Mouse (Mus musculus): ENCODE measurements around the gene Xrcc1. TPM values are rescaled to one million over a fixed set of nuclear protein-coding genes. Genes with fewer than 3 reads are reported as not detected.

Xrcc1 gene
- polyA plus RNA-seq, 1 experiment from 2014 or later = 112 TPM

- no peak overlapping the region for H3K4me3 ChIP-seq (ENCODE audit: low read length)
- WGBS = 87% methylated on average over 4 of the region's 4 CpGs
- no peak overlapping the region for H3K27ac ChIP-seq (ENCODE audit: low read length)
- no peak overlapping the region for H3K4me2 ChIP-seq (ENCODE audit: low read depth, low read length)
- no peaks in the 10 kb centered on the region for H3K9me3 ChIP-seq (ENCODE audit: control insufficient read depth, low read length)
- no peak overlapping the region for H3K9ac ChIP-seq (ENCODE audit: low read length)
- H3K27me3 ChIP-seq (ENCODE audit: control insufficient read depth, insufficient read depth, low read depth, low read length) = no peaks in the 10 kb centered on the region
- ATAC-seq (ENCODE audit: low read depth) = no peak
- H3K4me1 ChIP-seq (replicated peaks; ENCODE audit: control insufficient read depth, insufficient read depth, low read length) = no peaks in the 10 kb centered on the region
- H3K36me3 ChIP-seq (ENCODE audit: control insufficient read depth, insufficient read depth, low read length) = peaks cover 22% of the 10 kb centered on the region
Observed at GRCm38 (mm10) chr7:24568512-24568911, 22.4 kb downstream of the Xrcc1 start.

DNA sequence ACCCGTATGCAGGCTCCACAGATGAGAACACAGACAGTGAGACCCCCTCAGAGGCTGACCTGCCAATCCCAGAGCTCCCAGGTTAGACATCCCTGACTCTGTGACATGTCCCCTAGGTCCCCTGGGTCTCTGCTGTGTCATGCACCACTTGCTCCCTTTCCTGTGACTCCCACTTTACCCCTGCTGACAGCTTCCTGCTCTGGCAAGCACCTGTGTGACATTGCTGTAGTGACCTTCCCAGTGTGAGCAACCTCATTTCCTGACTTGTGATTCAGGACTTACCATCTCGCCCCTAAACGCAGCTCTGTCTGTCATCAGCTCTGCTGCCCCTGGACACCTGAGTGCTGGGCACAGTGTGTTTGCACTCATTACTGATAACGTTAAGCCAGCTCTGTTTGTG lies 25.0 kb downstream of the Xrcc1 start:
- 62% methylated on average over 4 of the region's 4 CpGs for WGBS
- H3K36me3 ChIP-seq (ENCODE audit: control insufficient read depth, insufficient read depth, low read length) = peaks cover 21% of the 10 kb centered on the region

DNA sequence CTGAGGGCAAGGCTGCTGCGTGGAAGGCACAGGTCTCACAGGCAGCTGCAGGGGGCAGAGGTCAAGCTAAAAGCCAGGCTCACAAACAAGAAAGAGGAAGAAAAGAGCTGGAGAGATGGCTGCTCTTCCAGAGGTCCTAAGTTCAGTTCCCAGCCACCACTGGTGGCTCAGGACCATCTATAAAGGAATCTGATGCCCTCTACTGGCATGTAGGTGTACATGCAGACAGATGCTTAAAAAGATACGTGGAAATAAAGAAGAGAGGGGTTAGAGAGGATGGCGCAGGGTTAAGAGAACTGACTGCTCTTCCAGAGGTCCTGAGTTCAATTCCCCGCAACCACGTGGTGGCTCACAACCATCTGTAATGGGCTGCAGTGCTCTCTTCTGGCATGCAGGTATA lies 26.4 kb downstream of the Xrcc1 start:
- no peaks in the 10 kb centered on the region for H3K27me3 ChIP-seq (ENCODE audit: control insufficient read depth, insufficient read depth, low read depth, low read length)
- H3K4me3 ChIP-seq (ENCODE audit: low read length) = no peak overlapping the region
- WGBS = 54% methylated on average over 5 of the region's 5 CpGs
- ATAC-seq (ENCODE audit: low read depth) = no peak
- no peak overlapping the region for H3K27ac ChIP-seq (ENCODE audit: low read length)
- H3K9me3 ChIP-seq (ENCODE audit: control insufficient read depth, low read length) = no peaks in the 10 kb centered on the region
- H3K9ac ChIP-seq (ENCODE audit: low read length) = no peak overlapping the region
- H3K4me1 ChIP-seq (replicated peaks; ENCODE audit: control insufficient read depth, insufficient read depth, low read length) = no peaks in the 10 kb centered on the region
- H3K4me2 ChIP-seq (ENCODE audit: low read depth, low read length) = no peak overlapping the region
- peaks cover 11% of the 10 kb centered on the region for H3K36me3 ChIP-seq (ENCODE audit: control insufficient read depth, insufficient read depth, low read length)

More for the DNA sequence above, 25.0 kb downstream of the Xrcc1 start:
- no peak for ATAC-seq (ENCODE audit: low read depth)
- Histone ChIP-seq H3K27me3 (ENCODE audit: control insufficient read depth, insufficient read depth, low read depth, low read length) (no peaks in the 10 kb centered on the region), H3K4me1 (replicated peaks; ENCODE audit: control insufficient read depth, insufficient read depth, low read length) (no peaks in the 10 kb centered on the region), H3K9ac (ENCODE audit: low read length) (no peak overlapping the region), H3K4me3 (ENCODE audit: low read length) (no peak overlapping the region), H3K27ac (ENCODE audit: low read length) (no peak overlapping the region), H3K9me3 (ENCODE audit: control insufficient read depth, low read length) (no peaks in the 10 kb centered on the region), H3K4me2 (ENCODE audit: low read depth, low read length) (no peak overlapping the region)

GRCm38 (mm10) chr7:24574224-24574796 lies 28.2 kb downstream of the Xrcc1 start:
- ATAC-seq (ENCODE audit: low read depth) = peak; percentile 33; the same call in 1 of the 2 replicates

GRCm38 (mm10) chr7:24577811-24578210 lies 31.7 kb downstream of the Xrcc1 start:
- H3K4me2 ChIP-seq (ENCODE audit: low read depth, low read length) = no peak overlapping the region
- no peak for ATAC-seq (ENCODE audit: low read depth)
- no peak overlapping the region for H3K9ac ChIP-seq (ENCODE audit: low read length)
- no peak overlapping the region for H3K4me3 ChIP-seq (ENCODE audit: low read length)
- no peaks in the 10 kb centered on the region for H3K4me1 ChIP-seq (replicated peaks; ENCODE audit: control insufficient read depth, insufficient read depth, low read length)
- 89% methylated on average over 10 of the region's 10 CpGs for WGBS
- no peaks in the 10 kb centered on the region for H3K36me3 ChIP-seq (ENCODE audit: control insufficient read depth, insufficient read depth, low read length)
- H3K9me3 ChIP-seq (ENCODE audit: control insufficient read depth, low read length) = no peaks in the 10 kb centered on the region
- no peak overlapping the region for H3K27ac ChIP-seq (ENCODE audit: low read length)
- H3K27me3 ChIP-seq (ENCODE audit: control insufficient read depth, insufficient read depth, low read depth, low read length) = no peaks in the 10 kb centered on the region

More at GRCm38 (mm10) chr7:24574224-24574796, 28.2 kb downstream of the Xrcc1 start:
- no peak overlapping the region for H3K27ac ChIP-seq (ENCODE audit: low read length)
- H3K4me1 ChIP-seq (replicated peaks; ENCODE audit: control insufficient read depth, insufficient read depth, low read length) = no peaks in the 10 kb centered on the region
- WGBS = 47% methylated on average over 12 of the region's 12 CpGs
- H3K4me3 ChIP-seq (ENCODE audit: low read length) = no peak overlapping the region
- H3K9ac ChIP-seq (ENCODE audit: low read length) = no peak overlapping the region
- no peaks in the 10 kb centered on the region for H3K9me3 ChIP-seq (ENCODE audit: control insufficient read depth, low read length)
- peaks cover 3% of the 10 kb centered on the region; the same call in 1 of the 2 replicates for H3K36me3 ChIP-seq (ENCODE audit: control insufficient read depth, insufficient read depth, low read length)
- no peak overlapping the region for H3K4me2 ChIP-seq (ENCODE audit: low read depth, low read length)
- H3K27me3 ChIP-seq (ENCODE audit: control insufficient read depth, insufficient read depth, low read depth, low read length) = no peaks in the 10 kb centered on the region

DNA sequence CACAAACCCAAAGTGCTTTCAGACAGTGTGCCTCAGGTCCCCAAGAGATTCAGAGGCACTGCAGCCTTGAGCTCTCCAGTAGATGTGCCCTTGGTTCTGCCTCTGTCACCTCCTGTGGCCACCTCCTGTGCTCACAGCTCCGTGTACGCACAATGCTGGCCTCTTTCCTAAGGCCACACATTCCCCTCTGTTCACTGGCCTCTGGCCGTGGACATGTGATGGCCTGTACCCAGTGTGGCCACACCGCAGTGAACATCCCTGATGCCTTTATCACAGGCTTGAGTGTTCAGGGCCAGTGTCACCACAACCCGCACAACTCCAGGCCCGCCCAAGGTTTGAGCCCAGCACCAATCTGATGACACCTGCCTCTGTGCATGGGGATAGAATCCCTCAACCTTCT lies 38.8 kb downstream of the Xrcc1 start:
- 84% methylated on average over 6 of the region's 6 CpGs for WGBS
- Histone ChIP-seq H3K36me3 (ENCODE audit: control insufficient read depth, insufficient read depth, low read length) (no peaks in the 10 kb centered on the region), H3K9me3 (ENCODE audit: control insufficient read depth, low read length) (no peaks in the 10 kb centered on the region), H3K4me3 (ENCODE audit: low read length) (no peak overlapping the region), H3K27ac (ENCODE audit: low read length) (no peak overlapping the region), H3K4me1 (replicated peaks; ENCODE audit: control insufficient read depth, insufficient read depth, low read length) (peaks cover 13% of the 10 kb centered on the region), H3K27me3 (ENCODE audit: control insufficient read depth, insufficient read depth, low read depth, low read length) (peaks cover 22% of the 10 kb centered on the region), H3K4me2 (ENCODE audit: low read depth, low read length) (no peak overlapping the region), H3K9ac (ENCODE audit: low read length) (no peak overlapping the region)
- no peak for ATAC-seq (ENCODE audit: low read depth)

GRCm38 (mm10) chr7:24585995-24586394 lies 39.9 kb downstream of the Xrcc1 start:
- Histone ChIP-seq H3K4me2 (ENCODE audit: low read depth, low read length) (no peak overlapping the region), H3K9ac (ENCODE audit: low read length) (no peak overlapping the region), H3K4me1 (replicated peaks; ENCODE audit: control insufficient read depth, insufficient read depth, low read length) (peaks cover 13% of the 10 kb centered on the region), H3K27me3 (ENCODE audit: control insufficient read depth, insufficient read depth, low read depth, low read length) (peaks cover 22% of the 10 kb centered on the region), H3K27ac (ENCODE audit: low read length) (no peak overlapping the region), H3K9me3 (ENCODE audit: control insufficient read depth, low read length) (no peaks in the 10 kb centered on the region), H3K4me3 (ENCODE audit: low read length) (no peak overlapping the region), H3K36me3 (ENCODE audit: control insufficient read depth, insufficient read depth, low read length) (no peaks in the 10 kb centered on the region)
- ATAC-seq (ENCODE audit: low read depth) = no peak
- WGBS = 39% methylated on average over 16 of the region's 16 CpGs

DNA sequence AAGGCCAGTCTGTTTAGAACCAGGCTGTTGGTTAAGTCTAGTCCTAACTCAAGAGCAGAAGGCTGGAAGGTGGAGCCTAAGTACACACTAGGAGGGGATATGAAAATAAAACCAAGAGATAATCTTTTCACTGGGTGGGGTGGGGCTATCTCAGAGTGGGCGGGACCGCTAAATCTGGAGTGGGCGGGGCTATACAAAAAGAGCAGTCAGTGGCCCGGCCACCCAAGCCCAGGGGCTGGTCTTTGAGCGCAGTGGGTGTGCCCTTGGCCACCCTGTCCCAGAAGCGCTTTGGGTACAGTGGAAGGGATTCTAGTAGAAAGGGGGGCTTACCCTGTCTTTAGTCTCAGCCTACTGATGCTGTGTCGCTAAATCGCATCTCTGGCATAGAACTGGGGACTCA lies 40.7 kb downstream of the Xrcc1 start:
- Histone ChIP-seq H3K9me3 (ENCODE audit: control insufficient read depth, low read length) (no peaks in the 10 kb centered on the region), H3K4me3 (ENCODE audit: low read length) (peak overlapping the region; percentile 60), H3K4me1 (replicated peaks; ENCODE audit: control insufficient read depth, insufficient read depth, low read length) (peaks cover 13% of the 10 kb centered on the region), H3K9ac (ENCODE audit: low read length) (peak overlapping the region; percentile 74), H3K27me3 (ENCODE audit: control insufficient read depth, insufficient read depth, low read depth, low read length) (peaks cover 22% of the 10 kb centered on the region), H3K27ac (ENCODE audit: low read length) (no peak overlapping the region), H3K36me3 (ENCODE audit: control insufficient read depth, insufficient read depth, low read length) (no peaks in the 10 kb centered on the region), H3K4me2 (ENCODE audit: low read depth, low read length) (peak overlapping the region; percentile 88)
- peak; percentile 79 for ATAC-seq (ENCODE audit: low read depth)
- 10% methylated on average over 8 of the region's 8 CpGs for WGBS

DNA sequence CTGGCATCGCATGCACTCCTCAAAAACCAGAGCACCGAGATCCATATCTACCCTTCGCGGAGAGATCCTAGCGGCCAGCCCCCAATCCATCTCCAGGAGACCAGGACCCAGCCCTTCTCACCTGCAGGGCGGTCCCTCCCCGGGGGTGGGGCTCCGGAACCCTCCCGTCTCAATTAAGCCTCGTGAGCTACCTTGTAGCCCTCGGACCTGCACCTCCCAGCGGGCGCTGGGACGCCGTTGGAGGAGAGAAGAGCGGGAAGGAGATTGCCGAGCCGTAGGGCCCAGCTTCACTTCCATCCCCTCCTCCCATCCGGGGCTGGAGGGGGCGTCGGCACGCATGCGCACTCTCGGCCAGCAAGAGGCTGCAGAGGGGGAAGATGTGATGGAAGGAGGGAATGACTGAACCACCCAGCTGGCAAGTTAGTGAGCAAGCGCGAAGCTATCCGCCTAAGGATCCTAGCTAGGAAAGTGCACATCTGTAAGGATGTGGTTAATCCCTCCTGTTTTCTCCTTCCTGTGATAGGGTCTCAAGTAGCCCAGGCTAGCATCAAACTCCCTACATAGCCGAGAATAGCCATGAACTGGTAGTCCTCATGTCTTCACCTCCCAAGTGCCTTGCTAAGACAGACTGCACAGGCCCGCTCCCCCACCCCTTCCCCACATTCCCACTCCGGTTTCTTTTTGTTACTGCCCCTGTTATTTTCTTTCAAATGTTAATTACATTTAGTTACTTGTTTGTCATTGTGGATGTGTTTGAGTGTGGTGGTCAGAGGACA lies 41.4 kb downstream of the Xrcc1 start, which contains the start of the genes Ethe1 and Zfp575:
Gene Ethe1, plus strand, starts transcription at position 214 of the 776 bp plus-strand sequence.
Gene Zfp575, minus strand, starts transcription at position 312 of the 776 bp plus-strand sequence.
- Histone ChIP-seq H3K9me3 (ENCODE audit: control insufficient read depth, low read length) (no peaks in the 10 kb centered on the region), H3K36me3 (ENCODE audit: control insufficient read depth, insufficient read depth, low read length) (no peaks in the 10 kb centered on the region), H3K9ac (ENCODE audit: low read length) (peak within 1 kb of the TSS; percentile 74), H3K4me3 (ENCODE audit: low read length) (peak within 1 kb of the TSS; percentile 60), H3K27me3 (ENCODE audit: control insufficient read depth, insufficient read depth, low read depth, low read length) (peaks cover 22% of the 10 kb centered on the region), H3K27ac (ENCODE audit: low read length) (peak within 1 kb of the TSS; percentile 31; the same call in 1 of the 2 replicates), H3K4me2 (ENCODE audit: low read depth, low read length) (peak within 1 kb of the TSS; percentile 88), H3K4me1 (replicated peaks; ENCODE audit: control insufficient read depth, insufficient read depth, low read length) (peaks cover 13% of the 10 kb centered on the region)
- peak; percentile 66 for ATAC-seq (ENCODE audit: low read depth)
- 6% methylated on average over 30 of the region's 30 CpGs for WGBS
